Mouse (Mus musculus): ENCODE measurements around the gene Ccdc89. TPM values are rescaled to one million over a fixed set of nuclear protein-coding genes. Genes with fewer than 3 reads are reported as not detected.

Gene Ccdc89
- 0.59 TPM for polyA plus RNA-seq (2014; fragmentation: Illumina TruSeq; extraction: RNeasy Lipid Tissue Mini Kit (QIAGEN cat#74804); ENCODE audit: low replicate concordance)

DNA sequence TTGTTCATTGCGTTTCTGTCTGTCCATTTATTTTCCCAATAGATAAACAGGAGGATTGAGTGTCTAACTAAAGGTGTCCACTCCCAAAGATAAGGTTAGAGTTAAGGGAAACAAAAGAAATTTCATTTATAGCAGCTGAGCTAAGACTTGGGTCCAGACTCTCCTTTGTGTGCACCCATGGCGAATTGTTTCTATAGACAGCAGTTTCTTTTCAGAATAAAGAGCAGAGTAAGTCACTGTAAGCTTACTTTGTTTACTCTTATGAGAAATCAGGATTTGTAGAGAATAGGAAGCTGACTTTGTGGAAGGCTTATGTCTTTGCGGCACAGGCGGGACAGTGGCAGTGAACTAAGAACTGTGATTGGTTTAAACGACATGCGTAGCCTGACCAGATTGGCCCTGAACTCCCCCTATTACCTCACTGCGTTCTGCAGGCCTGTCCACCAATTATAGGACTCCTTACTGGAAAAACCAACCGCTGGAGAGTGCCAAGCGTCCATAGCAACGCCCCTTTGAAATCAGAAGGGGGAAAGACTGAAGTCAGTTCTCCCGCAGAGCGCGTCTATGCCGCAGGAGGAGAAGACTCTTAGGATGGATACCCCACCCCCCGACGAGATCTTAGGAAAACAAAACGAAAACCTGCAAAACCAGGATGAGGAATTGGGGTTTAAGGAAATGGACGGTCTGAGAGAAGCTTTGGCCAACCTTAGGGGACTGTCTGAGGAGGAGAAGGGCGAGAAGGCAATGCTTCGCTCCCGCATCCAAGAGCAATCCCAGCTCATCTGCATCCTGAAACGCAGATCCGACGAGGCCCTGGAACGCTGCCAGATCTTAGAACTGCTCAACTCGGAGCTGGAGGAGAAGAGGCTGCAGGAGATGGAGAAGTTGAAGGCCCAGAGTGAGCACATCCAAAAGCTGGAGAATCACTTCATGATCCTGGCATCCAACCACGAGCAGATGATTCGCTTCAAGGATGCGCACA lies at the start of gene Ccdc89:
Gene Ccdc89 (plus strand): TSS at position 558 of the 982 bp plus-strand sequence.

GRCm38 (mm10) chr7:90442518-90443080 lies 16.2 kb downstream of the Ccdc89 start, which contains the start of gene Crebzf:
TSS of gene Crebzf (plus strand) at chr7:90442729.

GRCm38 (mm10) chr7:90456845-90457468 lies 30.6 kb downstream of the Ccdc89 start, which contains the start of gene Tmem126a:
TSS of gene Tmem126a (minus strand) at chr7:90457229.

GRCm38 (mm10) chr7:90475793-90476312 lies 49.5 kb downstream of the Ccdc89 start, which contains the start of gene Tmem126b:
TSS of gene Tmem126b (minus strand) at chr7:90476001.

DNA sequence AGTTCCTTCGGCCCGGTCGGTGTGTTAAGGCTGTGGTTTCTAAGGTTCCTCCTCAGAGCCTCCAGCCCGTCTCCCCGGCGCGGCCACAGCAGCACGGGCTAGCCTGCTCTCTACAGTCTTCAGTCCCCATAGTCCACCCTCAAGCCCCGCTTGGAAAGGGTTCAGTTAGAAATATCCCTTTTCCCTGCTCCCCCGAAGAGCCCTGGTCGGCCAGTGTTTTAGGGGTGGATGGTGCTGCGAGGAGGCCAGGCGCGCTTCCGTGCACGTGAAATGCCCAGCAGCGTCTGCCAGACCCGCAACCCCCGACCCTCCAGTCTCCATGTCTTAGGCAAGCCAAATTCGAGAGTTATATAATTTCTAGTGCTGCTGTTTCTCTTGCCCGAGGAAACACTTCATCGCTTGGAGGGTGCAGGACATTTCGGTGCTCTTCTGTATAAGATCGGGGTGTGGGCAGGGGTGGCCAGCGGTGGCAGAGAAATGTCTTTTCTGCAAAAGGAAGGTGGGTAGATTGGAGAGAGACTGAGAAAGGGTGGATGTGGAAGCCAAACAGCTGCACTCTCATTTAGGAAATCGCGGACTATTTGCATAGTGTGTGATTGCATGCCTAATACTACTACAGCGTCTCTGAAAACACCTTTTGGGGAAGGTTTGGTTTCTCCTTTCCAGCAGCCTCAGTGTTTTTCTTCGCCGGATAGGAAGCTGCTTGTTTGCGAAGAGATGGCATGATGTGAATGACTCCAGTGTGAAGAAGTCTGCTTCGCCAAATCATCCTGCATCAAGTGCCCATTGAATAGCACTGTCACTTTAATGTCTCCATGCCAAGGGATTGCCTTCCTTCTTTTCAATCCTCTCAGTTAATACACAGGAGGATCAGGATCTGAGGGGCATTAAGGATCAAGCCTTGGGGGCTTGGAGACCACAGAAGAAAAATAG lies 50.2 kb downstream of the Ccdc89 start, which contains the start of gene Dlg2:
Gene Dlg2 (plus strand): TSS at position 360 of the 933 bp plus-strand sequence.

Other genes starting within 250 kb of the Ccdc89 start
- gene Ccdc83, start 160.8 kb upstream of the Ccdc89 start, polyA plus RNA-seq (2014; fragmentation: Illumina TruSeq; extraction: RNeasy Lipid Tissue Mini Kit (QIAGEN cat#74804); ENCODE audit: low replicate concordance): 0.30 TPM
- gene Sytl2, start 124.3 kb upstream of the Ccdc89 start, polyA plus RNA-seq (2014; fragmentation: Illumina TruSeq; extraction: RNeasy Lipid Tissue Mini Kit (QIAGEN cat#74804); ENCODE audit: low replicate concordance): 27.4 TPM
- 142 TPM for gene Crebzf, start 16.2 kb downstream of the Ccdc89 start, polyA plus RNA-seq (2014; fragmentation: Illumina TruSeq; extraction: RNeasy Lipid Tissue Mini Kit (QIAGEN cat#74804); ENCODE audit: low replicate concordance)
- gene Tmem126a, start 30.7 kb downstream of the Ccdc89 start, polyA plus RNA-seq (2014; fragmentation: Illumina TruSeq; extraction: RNeasy Lipid Tissue Mini Kit (QIAGEN cat#74804); ENCODE audit: low replicate concordance): 168 TPM
- 53.4 TPM for gene Tmem126b, start 49.4 kb downstream of the Ccdc89 start, polyA plus RNA-seq (2014; fragmentation: Illumina TruSeq; extraction: RNeasy Lipid Tissue Mini Kit (QIAGEN cat#74804); ENCODE audit: low replicate concordance)
- gene Dlg2, start 50.1 kb downstream of the Ccdc89 start, polyA plus RNA-seq (2014; fragmentation: Illumina TruSeq; extraction: RNeasy Lipid Tissue Mini Kit (QIAGEN cat#74804); ENCODE audit: low replicate concordance): 1.7 TPM

Measured in small intestine, adult 10 weeks (tissue).